Mouse (Mus musculus): ENCODE data around the gene Cbarp. TPM values are rescaled to one million over a fixed set of nuclear protein-coding genes. Genes with fewer than 3 reads are reported as not detected.

Gene Cbarp
- polyA plus RNA-seq, 1 experiment, result 285 TPM

DNA sequence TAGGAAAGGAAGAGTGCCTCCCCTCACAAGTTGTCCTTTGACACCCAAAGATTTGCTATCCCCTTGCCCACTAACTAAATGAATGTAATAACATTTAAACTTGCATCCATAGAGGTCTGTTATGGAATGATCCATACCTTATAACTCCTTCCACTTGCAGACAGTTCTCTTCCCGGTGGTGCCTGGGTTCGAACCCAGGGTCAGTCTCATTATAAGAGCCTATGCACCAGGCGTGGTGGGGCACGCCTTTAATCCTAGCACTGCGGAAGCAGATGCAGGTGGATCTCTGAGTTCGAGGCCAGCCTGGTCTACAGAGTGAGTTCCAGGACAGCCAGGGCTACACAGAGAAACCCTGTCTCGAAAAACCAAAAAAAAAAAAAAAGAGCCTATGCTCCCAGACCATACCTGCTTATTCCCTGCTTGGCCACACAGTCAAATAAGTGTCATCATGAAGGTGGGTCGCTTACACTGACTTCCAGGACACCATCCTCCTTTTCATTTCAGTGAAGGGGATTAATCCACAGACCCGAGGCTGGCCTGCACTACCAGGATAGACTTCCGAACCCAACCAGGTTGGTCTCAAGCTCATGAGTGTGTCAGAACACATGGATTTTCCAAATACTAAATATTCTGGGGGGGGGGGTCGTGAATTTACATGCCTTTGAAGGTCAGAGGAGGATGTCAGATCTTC is 515 bp downstream of the Cbarp start:
- Histone ChIP-seq H3K4me3 (ENCODE audit: insufficient read depth, low read length) (no peak overlapping the region), H3K27ac (ENCODE audit: insufficient read depth, low read length) (no peak overlapping the region), H3K4me1 (ENCODE audit: control insufficient read depth, insufficient read depth, low read length) (peaks cover 3% of the 10 kb centered on the region; the same call in 1 of the 2 replicates)
- TF ChIP-seq CTCF (IDR thresholded peaks at IDR 0.05; ENCODE audit: extremely low read depth, insufficient read depth, low read length), result no peak
- TF ChIP-seq POLR2A (IDR thresholded peaks at IDR 0.05; ENCODE audit: extremely low read depth, insufficient read depth, low read length), result no peak

DNA sequence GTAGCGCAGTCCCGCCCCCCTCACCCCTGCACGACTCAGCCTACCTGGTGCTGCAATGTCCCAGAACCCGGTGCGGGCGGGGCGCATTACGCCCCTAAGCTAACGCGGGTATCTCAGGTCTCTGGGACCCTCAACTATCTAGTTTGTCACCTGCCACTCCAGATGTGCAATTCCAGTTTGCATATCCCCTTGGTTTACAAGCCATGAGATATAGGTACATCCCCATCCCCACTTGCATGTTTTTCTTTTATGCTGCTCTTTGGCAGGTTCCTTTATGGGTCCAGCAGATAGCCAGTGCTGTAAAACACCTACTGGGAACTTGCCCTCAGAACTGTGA is 1.2 kb downstream of the Cbarp start:
- Histone ChIP-seq H3K4me1 (ENCODE audit: control insufficient read depth, insufficient read depth, low read length) (peaks cover 3% of the 10 kb centered on the region; the same call in 1 of the 2 replicates), H3K27ac (ENCODE audit: insufficient read depth, low read length) (peak overlapping the region; percentile 98; the same call in 1 of the 2 replicates), H3K4me3 (ENCODE audit: insufficient read depth, low read length) (peak overlapping the region; percentile 98)
- TF ChIP-seq POLR2A (IDR thresholded peaks at IDR 0.05; ENCODE audit: extremely low read depth, insufficient read depth, low read length) (no peak), CTCF (IDR thresholded peaks at IDR 0.05; ENCODE audit: extremely low read depth, insufficient read depth, low read length) (no peak)

DNA sequence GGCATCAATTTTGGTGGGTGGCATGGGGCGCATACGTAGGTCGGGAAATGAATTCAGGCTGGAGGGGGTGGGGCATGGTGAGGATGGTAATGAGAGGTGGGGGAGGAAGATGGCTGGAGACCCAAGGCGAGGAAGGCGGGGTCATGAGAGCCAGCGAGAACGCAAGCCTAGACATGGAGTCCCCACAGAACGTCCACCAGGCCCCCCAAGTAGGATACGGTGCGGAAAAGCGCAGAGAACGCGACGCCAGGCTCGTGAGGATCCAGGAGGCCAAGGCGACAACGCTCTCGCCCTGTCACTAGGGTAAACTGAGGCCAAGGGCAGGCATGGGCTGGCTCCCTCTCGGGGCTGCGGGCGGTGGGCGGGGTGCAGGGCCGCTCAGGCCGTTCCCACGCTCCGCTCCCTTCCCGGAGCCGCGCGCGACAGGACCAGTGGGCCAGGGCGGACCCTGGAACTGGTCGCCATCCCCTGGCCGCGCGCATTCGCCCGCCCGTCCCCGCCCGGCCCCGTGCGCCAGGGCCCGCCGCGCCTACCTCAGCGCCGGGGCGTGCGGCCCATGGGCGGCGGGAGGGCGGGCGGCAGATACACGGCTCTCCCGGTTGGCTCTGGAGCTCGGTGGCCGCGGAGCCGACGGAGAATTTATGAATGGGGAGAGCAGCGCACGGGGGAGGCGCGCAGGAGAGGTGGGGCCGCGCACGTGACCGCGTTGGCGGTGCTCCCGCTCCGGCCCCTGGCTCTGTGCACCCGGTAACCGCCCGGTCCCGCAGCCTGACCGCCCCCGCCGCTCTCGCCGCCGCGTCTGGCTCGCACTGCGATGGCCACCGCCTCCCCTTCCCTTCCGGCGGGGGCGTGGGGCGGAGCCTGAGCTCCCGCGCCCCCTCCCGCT is 1.8 kb downstream of the Cbarp start, which contains the start of gene Atp5d:
Gene Atp5d, plus strand, starts transcription at position 80 of the 886 bp plus-strand sequence.
- peaks cover 2% of the 10 kb centered on the region; the same call in 1 of the 2 replicates for H3K4me1 ChIP-seq (ENCODE audit: control insufficient read depth, insufficient read depth, low read length)
- H3K4me3 ChIP-seq (ENCODE audit: insufficient read depth, low read length), result peak within 1 kb of the TSS; percentile 98
- H3K27ac ChIP-seq (ENCODE audit: insufficient read depth, low read length), result peak within 1 kb of the TSS; percentile 98
- no peak for TF ChIP-seq CTCF (IDR thresholded peaks at IDR 0.05; ENCODE audit: extremely low read depth, insufficient read depth, low read length)
- TF ChIP-seq POLR2A (IDR thresholded peaks at IDR 0.05; ENCODE audit: extremely low read depth, insufficient read depth, low read length), result peak; percentile 44; the same call in 1 of the 2 replicates

DNA sequence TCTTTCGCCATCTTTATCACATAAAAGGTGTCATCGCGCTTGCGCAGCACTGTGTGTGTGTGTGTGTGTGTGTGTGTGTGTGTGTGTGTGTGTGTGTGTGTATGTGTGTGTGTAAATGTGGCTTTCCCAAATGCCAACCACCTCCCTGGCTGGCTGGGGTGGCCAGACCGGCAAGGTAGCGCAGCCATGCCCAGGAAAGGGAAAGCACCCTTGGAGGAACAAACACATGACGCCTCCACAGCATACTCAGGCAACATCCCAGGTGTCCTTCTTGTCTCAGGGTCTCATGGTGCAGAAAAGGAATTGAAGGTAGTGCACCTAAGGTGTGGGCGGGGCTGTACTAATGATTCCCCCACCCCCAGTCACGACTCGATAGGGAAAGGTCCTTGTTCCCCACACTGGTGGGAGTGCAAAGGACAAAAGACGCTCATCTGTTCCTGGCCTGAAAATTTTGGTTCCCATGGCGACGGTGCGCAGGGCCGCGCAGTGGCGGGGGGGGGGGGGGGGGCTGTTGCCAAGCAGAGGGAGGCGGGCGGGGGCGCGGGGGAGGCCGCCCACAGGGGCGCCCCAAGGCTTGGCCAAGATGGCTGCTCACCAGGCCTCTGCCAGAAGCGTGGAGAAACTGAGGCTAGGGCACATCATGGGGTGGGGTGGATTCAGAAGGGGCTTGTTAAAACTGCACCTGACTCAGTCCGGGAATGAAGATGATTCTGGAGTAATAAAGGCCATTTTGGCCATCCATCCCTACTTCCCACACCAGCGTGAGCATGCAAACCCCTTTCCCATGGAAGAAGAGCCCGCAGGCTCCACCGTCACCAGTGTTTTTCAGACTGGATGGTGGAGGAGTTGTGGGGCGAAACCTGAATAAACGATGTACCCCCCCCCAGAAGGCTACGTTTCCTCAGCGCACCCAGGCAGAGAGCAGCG is 2.7 kb downstream of the Cbarp start:
- Histone ChIP-seq H3K27ac (ENCODE audit: insufficient read depth, low read length) (peak overlapping the region; percentile 98), H3K4me1 (ENCODE audit: control insufficient read depth, insufficient read depth, low read length) (no peaks in the 10 kb centered on the region), H3K4me3 (ENCODE audit: insufficient read depth, low read length) (peak overlapping the region; percentile 98)
- 0 out of 2 replicates have a peak, but pooled peaks have one; percentile 23 for TF ChIP-seq POLR2A (IDR thresholded peaks at IDR 0.05; ENCODE audit: extremely low read depth, insufficient read depth, low read length)
- TF ChIP-seq CTCF (IDR thresholded peaks at IDR 0.05; ENCODE audit: extremely low read depth, insufficient read depth, low read length), result no peak

DNA sequence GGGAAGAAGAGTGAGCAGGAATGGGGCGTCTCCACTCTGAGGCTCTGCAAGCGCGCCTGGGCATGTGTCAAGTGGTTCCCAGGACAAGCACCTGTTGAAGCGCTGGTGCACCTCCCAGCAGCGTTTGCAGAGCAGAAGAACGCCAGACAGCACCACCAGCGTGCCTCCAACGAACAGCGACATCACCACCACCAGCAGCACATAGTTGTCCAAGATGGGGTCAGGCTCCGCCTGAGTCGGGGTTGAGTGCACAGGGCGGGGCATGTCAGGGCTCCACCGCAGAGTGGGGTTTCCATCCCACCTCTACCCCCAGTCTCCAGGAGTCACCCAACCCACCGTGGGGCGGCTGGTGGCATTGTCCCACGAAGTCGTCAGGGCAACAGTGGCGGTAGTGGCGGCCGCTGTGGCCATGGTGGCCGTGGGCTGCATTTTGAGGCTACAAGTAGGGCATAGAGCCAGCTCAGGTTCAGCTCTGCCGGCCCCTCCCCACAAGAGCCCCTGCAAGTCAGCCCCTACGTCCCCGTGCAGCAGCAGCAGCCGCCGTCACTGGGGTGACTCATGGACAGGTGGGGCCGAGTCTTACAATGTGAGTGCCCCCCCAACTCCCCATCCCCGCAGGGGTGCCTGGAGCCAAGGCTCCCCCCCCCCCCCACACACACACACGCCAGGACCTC is 3.5 kb downstream of the Cbarp start:
- no peak for TF ChIP-seq CTCF (IDR thresholded peaks at IDR 0.05; ENCODE audit: extremely low read depth, insufficient read depth, low read length)
- Histone ChIP-seq H3K4me3 (ENCODE audit: insufficient read depth, low read length) (peak overlapping the region; percentile 98), H3K27ac (ENCODE audit: insufficient read depth, low read length) (peak overlapping the region; percentile 94), H3K4me1 (ENCODE audit: control insufficient read depth, insufficient read depth, low read length) (no peaks in the 10 kb centered on the region)

DNA sequence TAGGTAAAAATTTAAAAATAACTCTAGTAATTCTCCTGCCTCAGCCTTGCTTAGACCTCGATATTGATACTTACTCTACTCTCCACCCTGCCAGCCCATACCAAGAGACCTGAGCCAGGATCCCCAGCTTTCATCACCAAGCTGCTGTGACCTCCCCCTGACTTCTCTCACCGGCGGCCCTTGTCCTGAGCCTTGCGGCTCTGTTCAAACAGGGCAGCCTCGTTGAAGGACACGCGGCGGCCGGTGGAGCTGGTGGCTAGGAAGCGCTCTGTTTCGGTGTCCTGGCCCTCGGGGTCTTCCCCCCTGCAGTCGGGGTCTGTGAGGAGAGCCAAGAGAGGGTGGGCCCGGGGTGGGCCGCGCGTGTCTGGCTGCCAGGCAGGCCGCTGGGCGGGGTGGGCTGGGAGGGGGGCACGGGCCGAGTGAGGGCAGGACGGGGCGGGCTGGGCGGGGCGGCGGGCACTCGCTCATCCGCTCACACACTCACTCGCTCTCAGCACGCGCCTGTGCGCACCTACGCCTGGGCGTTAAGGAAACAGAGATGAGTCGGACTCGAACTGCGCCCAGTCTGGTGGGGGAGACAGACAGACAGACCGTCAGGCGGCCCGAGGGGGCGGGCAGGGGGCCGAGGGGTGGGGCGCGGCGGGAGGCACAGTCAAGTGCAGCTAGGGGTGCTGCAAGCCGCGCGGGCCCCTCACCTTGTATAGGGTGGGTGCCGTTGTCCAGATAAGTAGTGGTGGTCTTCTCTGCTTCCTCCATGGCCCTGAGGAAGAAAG is 4.3 kb downstream of the Cbarp start:
- peak overlapping the region; percentile 98 for H3K4me3 ChIP-seq (ENCODE audit: insufficient read depth, low read length)
- TF ChIP-seq CTCF (IDR thresholded peaks at IDR 0.05; ENCODE audit: extremely low read depth, insufficient read depth, low read length), result no peak
- TF ChIP-seq POLR2A (IDR thresholded peaks at IDR 0.05; ENCODE audit: extremely low read depth, insufficient read depth, low read length), result no peak

DNA sequence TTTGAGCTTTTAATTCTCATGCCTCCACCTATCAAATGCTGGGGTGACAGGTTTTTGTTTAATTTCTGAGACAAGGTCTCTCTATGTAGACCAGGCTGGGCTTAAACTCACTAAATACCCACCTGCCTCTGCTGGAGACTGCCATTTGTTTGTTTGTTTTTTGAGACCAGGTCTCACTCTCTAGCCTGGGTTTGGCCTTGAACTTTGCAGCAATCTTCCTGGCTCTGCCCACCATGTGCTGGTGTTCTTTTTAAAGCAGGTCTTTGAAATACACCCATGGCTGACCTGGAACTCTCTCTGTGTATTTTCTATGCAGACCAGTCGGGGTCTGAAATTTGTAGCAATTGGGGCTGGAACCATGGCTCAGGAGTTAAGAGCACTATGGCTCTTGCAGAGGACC is 5.0 kb downstream of the Cbarp start:
- Histone ChIP-seq H3K4me3 (ENCODE audit: insufficient read depth, low read length) (no peak overlapping the region), H3K4me1 (ENCODE audit: control insufficient read depth, insufficient read depth, low read length) (no peaks in the 10 kb centered on the region), H3K27ac (ENCODE audit: insufficient read depth, low read length) (no peak overlapping the region)
- TF ChIP-seq POLR2A (IDR thresholded peaks at IDR 0.05; ENCODE audit: extremely low read depth, insufficient read depth, low read length), result no peak
- TF ChIP-seq CTCF (IDR thresholded peaks at IDR 0.05; ENCODE audit: extremely low read depth, insufficient read depth, low read length), result no peak

More for the DNA sequence above, 4.3 kb downstream of the Cbarp start:
- no peaks in the 10 kb centered on the region for H3K4me1 ChIP-seq (ENCODE audit: control insufficient read depth, insufficient read depth, low read length)
- H3K27ac ChIP-seq (ENCODE audit: insufficient read depth, low read length), result no peak overlapping the region

DNA sequence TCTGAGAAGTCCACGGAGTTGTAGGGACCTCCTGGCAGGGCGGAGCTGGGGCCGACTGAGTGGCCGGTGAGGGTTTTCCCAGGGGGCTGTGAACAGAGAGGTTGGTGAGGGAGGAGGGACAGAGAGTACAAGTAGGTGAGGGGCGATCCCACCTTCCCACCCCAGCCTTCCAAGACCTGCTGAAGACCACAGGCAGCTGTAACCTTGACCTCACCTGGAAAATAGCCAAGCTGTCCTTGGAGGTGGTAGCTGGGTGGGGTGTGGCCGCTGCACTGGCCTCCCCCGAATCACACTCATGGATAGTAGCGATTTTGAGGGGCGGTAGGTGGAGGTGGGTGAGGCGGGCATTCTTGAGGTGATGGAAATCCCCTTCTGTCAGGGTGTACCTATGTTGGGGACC is 5.5 kb downstream of the Cbarp start:
- Histone ChIP-seq H3K27ac (ENCODE audit: insufficient read depth, low read length) (no peak overlapping the region), H3K4me3 (ENCODE audit: insufficient read depth, low read length) (no peak overlapping the region), H3K4me1 (ENCODE audit: control insufficient read depth, insufficient read depth, low read length) (no peaks in the 10 kb centered on the region)
- TF ChIP-seq POLR2A (IDR thresholded peaks at IDR 0.05; ENCODE audit: extremely low read depth, insufficient read depth, low read length) (no peak), CTCF (IDR thresholded peaks at IDR 0.05; ENCODE audit: extremely low read depth, insufficient read depth, low read length) (no peak)
